Mouse (Mus musculus): ENCODE measurements around the gene Fsd2. TPM values are rescaled to one million over a fixed set of nuclear protein-coding genes. Genes with fewer than 3 reads are reported as not detected.

Fsd2 gene
- total and polyA plus RNA-seq, 3 experiments, result 85.7 to 322 (median 304) TPM

DNA sequence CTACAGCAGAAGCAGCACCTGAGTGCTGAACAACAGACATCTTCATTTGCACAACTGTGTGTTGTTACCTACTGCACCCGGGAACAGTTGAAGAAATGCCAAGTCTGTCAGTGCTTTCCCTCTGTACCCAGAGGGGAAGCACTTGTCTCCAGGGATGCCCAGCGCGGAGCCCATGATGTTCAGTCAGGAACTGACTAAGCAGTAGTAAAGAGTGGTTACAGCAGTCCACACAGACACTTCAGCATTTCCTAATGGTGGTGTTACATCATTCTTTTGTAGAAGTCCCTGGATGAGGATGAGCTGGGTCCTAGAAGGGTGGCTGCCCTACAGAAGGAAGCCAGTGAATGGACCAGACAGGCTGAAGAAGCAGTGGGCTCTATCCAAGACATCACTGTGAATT lies 11.1 kb upstream of the Fsd2 start:
- no peak overlapping the region for H3K27ac ChIP-seq
- peaks cover 10% of the 10 kb centered on the region for H3K4me1 ChIP-seq (ENCODE audit: control insufficient read depth, insufficient read depth, low read length)
- DNase-seq, result no peak
- H3K79me2 ChIP-seq (replicated peaks; ENCODE audit: control insufficient read depth, insufficient read depth, low read length), result peaks cover 9% of the 10 kb centered on the region
- H3K36me3 ChIP-seq (ENCODE audit: control insufficient read depth, insufficient read depth, low read length), result peaks cover 27% of the 10 kb centered on the region
- TF ChIP-seq CTCF (IDR thresholded peaks at IDR 0.05), result no peak
- no peak for TF ChIP-seq POLR2A (IDR thresholded peaks at IDR 0.05; ENCODE audit: insufficient read depth, low read depth, low read length)
- no peak for TF ChIP-seq EP300 (IDR thresholded peaks at IDR 0.05; ENCODE audit: insufficient read depth, low read depth, low read length)
- 57% methylated on average over 3 of the region's 3 CpGs for WGBS
- H3K4me3 ChIP-seq, result no peak overlapping the region
- intact Hi-C loops (cut with DNase I), result loop anchor here (10.0 kb wide), 1 partner anchor 413 kb away; no protein-coding TSS in a partner anchor
- no peak overlapping the region for H3K9ac ChIP-seq (ENCODE audit: low read depth, low read length)
- H3K27me3 ChIP-seq (ENCODE audit: control insufficient read depth, insufficient read depth, low read length), result no peaks in the 10 kb centered on the region

GRCm38 (mm10) chr7:81575606-81576005 lies 8.9 kb upstream of the Fsd2 start:
- Histone ChIP-seq H3K27me3 (ENCODE audit: control insufficient read depth, insufficient read depth, low read length) (no peaks in the 10 kb centered on the region), H3K4me1 (ENCODE audit: control insufficient read depth, insufficient read depth, low read length) (peaks cover 12% of the 10 kb centered on the region), H3K9ac (ENCODE audit: low read depth, low read length) (no peak overlapping the region), H3K4me3 (no peak overlapping the region), H3K79me2 (replicated peaks; ENCODE audit: control insufficient read depth, insufficient read depth, low read length) (peaks cover 9% of the 10 kb centered on the region), H3K27ac (peak overlapping the region; percentile 34; the same call in 1 of the 2 replicates), H3K36me3 (ENCODE audit: control insufficient read depth, insufficient read depth, low read length) (peaks cover 27% of the 10 kb centered on the region)
- TF ChIP-seq EP300 (IDR thresholded peaks at IDR 0.05; ENCODE audit: insufficient read depth, low read depth, low read length), result no peak
- 79% methylated on average over 10 of the region's 10 CpGs for WGBS
- intact Hi-C loops (cut with DNase I), result loop anchor here (10.0 kb wide), 1 partner anchor 411 kb away; no protein-coding TSS in a partner anchor
- peak in 1 of 2 experiments; percentile 16 for DNase-seq

DNA sequence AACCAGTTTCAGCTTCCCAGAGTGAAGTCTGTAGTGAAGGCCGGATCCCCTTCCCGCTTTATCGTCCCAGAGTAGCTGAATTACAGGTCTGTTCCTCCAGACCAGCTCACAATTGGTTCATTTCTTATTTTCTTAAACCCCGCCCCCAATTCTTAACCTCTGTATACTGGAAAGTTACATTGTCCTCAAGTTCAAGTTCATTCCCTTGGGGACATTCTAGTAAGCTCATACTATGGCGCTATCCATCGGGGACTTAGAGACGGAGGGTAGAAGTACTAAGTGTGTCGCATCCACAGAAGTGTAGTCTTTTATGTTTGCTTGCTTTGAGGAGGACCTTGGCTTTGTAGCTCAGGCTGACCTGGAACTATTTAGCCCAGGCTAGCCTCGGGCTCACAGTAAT lies 7.1 kb upstream of the Fsd2 start:
- Histone ChIP-seq H3K4me3 (no peak overlapping the region), H3K27me3 (ENCODE audit: control insufficient read depth, insufficient read depth, low read length) (no peaks in the 10 kb centered on the region), H3K9ac (ENCODE audit: low read depth, low read length) (no peak overlapping the region), H3K79me2 (replicated peaks; ENCODE audit: control insufficient read depth, insufficient read depth, low read length) (peaks cover 9% of the 10 kb centered on the region), H3K4me1 (ENCODE audit: control insufficient read depth, insufficient read depth, low read length) (peaks cover 12% of the 10 kb centered on the region), H3K36me3 (ENCODE audit: control insufficient read depth, insufficient read depth, low read length) (peaks cover 22% of the 10 kb centered on the region), H3K27ac (peak overlapping the region; percentile 94)
- 89% methylated on average over 9 of the region's 9 CpGs for WGBS
- TF ChIP-seq CTCF (IDR thresholded peaks at IDR 0.05) (no peak), POLR2A (IDR thresholded peaks at IDR 0.05; ENCODE audit: insufficient read depth, low read depth, low read length) (no peak), EP300 (IDR thresholded peaks at IDR 0.05; ENCODE audit: insufficient read depth, low read depth, low read length) (no peak)
- peak in 1 of 2 experiments; percentile 6 for DNase-seq
- intact Hi-C loops (cut with DNase I), result loop anchor here (5.0 to 10.0 kb wide), 2 partner anchors 117 to 409 kb away; partner anchors contain the start of gene Cpeb1

DNA sequence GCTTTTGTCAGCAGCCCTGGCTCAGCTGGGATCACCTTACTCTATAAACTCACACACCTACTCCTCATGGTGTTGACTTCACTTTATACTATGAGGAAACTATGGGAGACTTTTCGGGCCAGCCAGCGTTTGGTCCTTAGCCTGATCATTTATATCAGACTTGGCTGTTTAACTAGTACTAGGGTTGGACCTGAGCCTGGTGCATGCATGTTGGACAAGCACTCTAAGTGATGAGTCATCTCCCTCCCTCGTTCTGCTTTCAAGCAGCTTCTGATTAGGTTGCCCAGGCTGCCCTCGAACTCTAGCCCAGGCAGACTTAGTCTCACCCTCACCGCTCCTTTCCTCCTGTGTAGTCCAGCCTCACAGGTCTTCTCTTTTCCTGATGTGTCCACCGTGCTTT lies 6.7 kb upstream of the Fsd2 start:
- intact Hi-C loops (cut with DNase I), result loop anchor here (5.0 to 10.0 kb wide), 2 partner anchors 116 to 409 kb away; partner anchors contain the start of gene Cpeb1
- H3K79me2 ChIP-seq (replicated peaks; ENCODE audit: control insufficient read depth, insufficient read depth, low read length), result peaks cover 9% of the 10 kb centered on the region
- H3K9ac ChIP-seq (ENCODE audit: low read depth, low read length), result peak overlapping the region; percentile 32; the same call in 1 of the 2 replicates
- H3K4me1 ChIP-seq (ENCODE audit: control insufficient read depth, insufficient read depth, low read length), result peaks cover 12% of the 10 kb centered on the region
- DNase-seq, result peak; percentile 41 to 58
- TF ChIP-seq CTCF (IDR thresholded peaks at IDR 0.05) (no peak), POLR2A (IDR thresholded peaks at IDR 0.05; ENCODE audit: insufficient read depth, low read depth, low read length) (no peak), EP300 (IDR thresholded peaks at IDR 0.05; ENCODE audit: insufficient read depth, low read depth, low read length) (no peak)
- WGBS, result 38% methylated on average over 6 of the region's 6 CpGs
- H3K27ac ChIP-seq, result peak overlapping the region; percentile 94
- H3K4me3 ChIP-seq, result peak overlapping the region; percentile 96; the same call in 1 of the 2 replicates
- H3K27me3 ChIP-seq (ENCODE audit: control insufficient read depth, insufficient read depth, low read length), result no peaks in the 10 kb centered on the region
- H3K36me3 ChIP-seq (ENCODE audit: control insufficient read depth, insufficient read depth, low read length), result peaks cover 20% of the 10 kb centered on the region

DNA sequence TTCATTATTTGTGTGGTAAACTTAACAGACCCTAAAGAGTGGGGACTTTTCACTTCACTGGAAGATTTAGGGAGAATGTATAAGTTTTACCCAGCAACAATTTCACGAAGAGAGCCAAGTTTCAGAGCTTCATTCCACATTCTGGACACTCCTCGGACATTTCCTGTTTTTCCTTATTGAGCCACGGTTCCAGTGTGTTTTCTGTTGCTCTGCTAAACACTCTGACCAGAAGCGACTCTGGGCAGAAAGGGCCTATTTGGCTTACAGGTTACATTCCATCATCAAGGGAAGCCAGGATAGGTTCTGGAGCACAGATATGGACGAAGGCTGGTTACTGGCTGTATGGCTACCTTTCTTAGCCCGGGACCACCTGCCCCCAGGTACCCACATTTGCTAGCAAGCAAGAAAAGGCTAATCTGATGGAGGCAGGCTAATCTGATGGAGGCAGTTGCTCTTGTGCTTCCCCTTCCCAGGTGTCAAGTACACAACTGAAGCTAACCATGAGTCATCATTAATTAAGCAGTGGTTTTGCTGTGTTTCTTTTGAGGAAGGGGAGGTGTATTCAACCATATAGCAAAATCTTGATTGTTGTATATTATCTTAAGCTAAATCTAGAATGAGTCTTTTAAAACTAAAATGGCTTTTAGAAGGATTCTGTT lies 6.0 kb upstream of the Fsd2 start:
- H3K9ac ChIP-seq (ENCODE audit: low read depth, low read length), result peak overlapping the region; percentile 15
- intact Hi-C loops (cut with DNase I), result loop anchor here (5.0 to 10.0 kb wide), 2 partner anchors 115 to 408 kb away; partner anchors contain the start of gene Cpeb1
- H3K4me1 ChIP-seq (ENCODE audit: control insufficient read depth, insufficient read depth, low read length), result peaks cover 12% of the 10 kb centered on the region
- no peaks in the 10 kb centered on the region for H3K27me3 ChIP-seq (ENCODE audit: control insufficient read depth, insufficient read depth, low read length)
- H3K4me3 ChIP-seq, result peak overlapping the region; percentile 96
- H3K36me3 ChIP-seq (ENCODE audit: control insufficient read depth, insufficient read depth, low read length), result peaks cover 17% of the 10 kb centered on the region
- 17% methylated on average over 6 of the region's 6 CpGs for WGBS
- peak in 1 of 2 experiments; percentile 21 for DNase-seq
- H3K79me2 ChIP-seq (replicated peaks; ENCODE audit: control insufficient read depth, insufficient read depth, low read length), result peaks cover 9% of the 10 kb centered on the region
- TF ChIP-seq EP300 (IDR thresholded peaks at IDR 0.05; ENCODE audit: insufficient read depth, low read depth, low read length), result no peak
- no peak for TF ChIP-seq CTCF (IDR thresholded peaks at IDR 0.05)
- no peak for TF ChIP-seq POLR2A (IDR thresholded peaks at IDR 0.05; ENCODE audit: insufficient read depth, low read depth, low read length)
- peak overlapping the region; percentile 94 for H3K27ac ChIP-seq

DNA sequence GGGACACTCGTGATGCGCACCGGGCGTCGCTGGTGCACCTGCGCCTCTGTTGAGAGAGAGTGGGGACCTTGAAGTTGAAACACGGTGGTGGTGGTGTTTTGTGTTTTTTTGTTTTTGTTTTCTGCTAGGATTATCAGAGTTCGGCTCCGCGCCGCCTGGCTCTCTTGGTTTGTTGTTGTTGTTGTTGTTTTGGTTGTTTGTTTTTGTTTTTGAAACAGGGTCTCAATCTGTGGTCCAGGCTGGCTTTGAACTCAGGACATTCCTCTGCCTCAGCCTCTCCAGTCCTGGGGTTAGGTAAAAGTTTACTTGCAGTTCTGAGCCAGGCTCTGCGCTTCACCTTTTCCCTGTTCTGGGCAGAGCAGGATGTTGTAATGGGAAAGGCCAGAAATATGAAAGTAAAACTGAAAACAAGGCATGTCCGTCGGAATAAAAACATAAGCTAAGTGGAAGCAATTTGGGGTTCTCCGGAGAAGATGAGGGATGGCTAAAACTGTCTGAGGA lies 5.2 kb upstream of the Fsd2 start:
- Histone ChIP-seq H3K4me3 (peak overlapping the region; percentile 96), H3K9ac (ENCODE audit: low read depth, low read length) (peak overlapping the region; percentile 98), H3K27me3 (ENCODE audit: control insufficient read depth, insufficient read depth, low read length) (no peaks in the 10 kb centered on the region), H3K79me2 (replicated peaks; ENCODE audit: control insufficient read depth, insufficient read depth, low read length) (peaks cover 9% of the 10 kb centered on the region), H3K27ac (peak overlapping the region; percentile 94), H3K4me1 (ENCODE audit: control insufficient read depth, insufficient read depth, low read length) (peaks cover 12% of the 10 kb centered on the region), H3K36me3 (ENCODE audit: control insufficient read depth, insufficient read depth, low read length) (peaks cover 12% of the 10 kb centered on the region)
- peak; percentile 25 to 39 for DNase-seq
- no peak for TF ChIP-seq EP300 (IDR thresholded peaks at IDR 0.05; ENCODE audit: insufficient read depth, low read depth, low read length)
- peak; percentile 38; the same call in 1 of the 2 replicates for TF ChIP-seq POLR2A (IDR thresholded peaks at IDR 0.05; ENCODE audit: insufficient read depth, low read depth, low read length)
- under 1% methylated on average over 15 of the region's 15 CpGs for WGBS
- intact Hi-C loops (cut with DNase I), result loop anchor here (1.0 to 10.0 kb wide), 3 partner anchors 49 to 407 kb away; partner anchors contain the start of gene Cpeb1

All from heart, adult 2 months (tissue).